Mouse (Mus musculus) G1E (cell line): ENCODE results near the gene AY358078.

Experiments
- CTCF ChIP-seq: IDR thresholded peaks from 2 replicates; pipeline ENCODE4 v1.5.1; 2012; ENCODE audit warnings: low read depth, low read length, inconsistent platforms, mixed read lengths
- GATA1 ChIP-seq: IDR thresholded peaks from 2 replicates; pipeline ENCODE4 v1.6.1; 2012; ENCODE audit warnings: borderline replicate concordance, low read length, inconsistent platforms, mixed read lengths
- GATA2 ChIP-seq: IDR thresholded peaks from 2 replicates; pipeline ENCODE4 v1.6.1; 2012; ENCODE audit warnings: low read depth, low read length, inconsistent platforms, borderline replicate concordance
- POLR2AphosphoS5 ChIP-seq: IDR thresholded peaks from 2 replicates; pipeline ENCODE4 v1.6.1; 2012; ENCODE audit warnings: low read depth, low read length, inconsistent platforms; ENCODE audit not compliant: insufficient replicate concordance
- TAL1 ChIP-seq: conservative IDR thresholded peaks from 2 replicates; pipeline ENCODE4 v1.6.1; 2012; ENCODE audit warnings: low read depth, low read length, inconsistent platforms, mixed read lengths

DNA sequence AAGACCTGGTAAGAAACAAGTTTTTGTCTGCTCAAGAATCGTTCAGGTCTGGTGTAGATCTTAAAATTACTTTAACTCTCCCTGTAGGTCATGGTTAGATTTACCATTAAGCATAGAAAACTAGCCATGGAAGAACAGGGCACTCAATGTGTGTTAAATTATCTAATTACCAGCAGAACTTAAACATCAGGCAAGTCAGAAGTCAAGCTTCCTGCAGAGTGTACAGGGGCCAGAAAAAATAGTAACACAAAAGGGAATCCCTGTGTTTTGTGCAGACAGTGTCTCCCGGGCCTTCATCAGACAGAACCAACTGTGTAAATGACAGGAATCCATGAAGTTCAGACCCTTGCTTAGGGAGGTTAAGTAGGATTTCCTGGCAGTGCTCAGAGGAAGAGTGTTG is 43.9 kb upstream of the AY358078 start:
- TF ChIP-seq CTCF (no peak), TAL1 (no peak), GATA1 (no peak), POLR2AphosphoS5 (no peak), GATA2 (no peak)
